Mouse (Mus musculus): Measurements from ENCODE around the gene Spsb4.
"Not testable (repeated sequence)": the region's sequence is repeated elsewhere in the genome, so short reads cannot be mapped to it uniquely, and the experiment has no call there.

Gene Spsb4

DNA sequence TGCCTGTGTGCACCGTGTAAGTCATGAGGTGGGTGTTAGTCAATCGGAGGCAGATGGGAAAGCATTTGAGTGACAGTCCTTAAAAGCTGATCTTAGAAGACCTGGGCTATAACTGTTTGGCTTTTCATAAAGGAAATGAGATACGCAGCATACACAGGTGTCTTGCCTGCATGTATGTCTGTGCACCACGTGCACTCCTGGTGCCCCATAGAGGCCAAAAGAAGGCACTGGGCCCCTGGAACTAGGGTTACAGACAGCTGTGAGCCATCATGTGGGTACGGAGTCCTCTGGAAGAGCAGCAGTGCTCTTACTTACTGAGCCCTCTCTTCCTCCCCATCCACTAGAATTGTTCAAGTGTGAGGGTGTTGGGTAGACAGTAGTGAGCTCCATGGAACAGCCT lies 70.1 kb downstream of the Spsb4 start:
- DNase-seq (ENCODE audit: low spot score), result no peak

DNA sequence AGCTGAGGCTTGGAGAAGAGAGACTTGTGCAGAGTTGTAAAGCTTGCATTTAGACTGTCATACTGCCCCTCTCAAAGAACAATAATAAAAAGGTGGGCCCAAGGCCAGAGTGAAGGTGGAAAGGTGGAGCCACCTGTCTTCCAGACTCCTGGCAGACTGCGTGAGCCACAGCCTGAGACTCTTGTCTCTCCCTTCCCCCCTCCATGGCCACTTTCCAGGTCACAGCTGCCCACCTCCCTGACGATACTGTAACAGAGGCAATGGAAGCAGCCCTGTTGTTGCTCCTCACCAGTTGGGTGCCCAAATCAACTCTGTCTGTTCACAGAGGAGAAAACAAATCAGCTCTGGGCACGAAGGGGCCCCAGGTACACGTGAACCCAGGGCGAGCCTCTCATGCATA lies 71.5 kb downstream of the Spsb4 start:
- no peak for DNase-seq (ENCODE audit: low spot score)

DNA sequence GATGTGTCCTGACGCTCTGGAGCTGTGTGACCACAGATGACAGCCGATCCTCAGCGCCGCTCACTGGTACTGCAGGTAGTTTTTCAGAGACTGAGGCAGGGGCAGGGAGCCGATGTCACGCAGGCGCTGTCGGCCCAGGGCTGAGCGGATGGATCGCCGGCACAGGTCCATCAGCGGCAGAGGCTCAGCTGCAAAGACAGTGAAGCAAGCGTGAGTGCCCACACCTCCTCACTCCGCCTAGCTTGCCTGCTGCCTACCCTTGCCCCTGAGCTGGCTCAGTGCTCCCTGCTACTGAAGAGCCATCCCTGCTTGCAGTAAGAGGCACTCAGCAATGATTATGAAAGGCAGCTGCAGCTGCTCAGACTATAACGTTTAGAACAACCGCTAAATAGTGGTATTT lies 74.1 kb downstream of the Spsb4 start:
- no peak for DNase-seq (ENCODE audit: low spot score)

DNA sequence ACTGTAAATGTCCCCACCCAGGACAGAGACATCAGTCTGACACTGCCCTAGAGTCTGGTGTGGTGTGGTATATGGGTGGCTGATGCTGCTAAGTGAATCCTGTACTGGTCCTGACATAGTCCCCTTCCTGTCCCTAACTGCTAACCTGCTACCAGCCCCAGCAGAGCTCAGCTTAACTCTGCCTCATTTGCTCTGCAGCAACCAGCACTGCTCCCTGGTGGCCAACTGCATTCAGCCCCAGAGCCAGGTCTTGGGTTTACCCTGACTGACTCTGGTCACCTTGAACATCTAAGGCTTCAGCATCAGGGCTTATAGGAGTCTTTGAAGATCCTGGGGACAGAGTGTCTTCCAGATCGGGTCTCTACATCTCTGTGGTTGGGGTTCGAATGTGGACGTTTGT lies 75.7 kb downstream of the Spsb4 start:
- DNase-seq (ENCODE audit: low spot score), result no peak

DNA sequence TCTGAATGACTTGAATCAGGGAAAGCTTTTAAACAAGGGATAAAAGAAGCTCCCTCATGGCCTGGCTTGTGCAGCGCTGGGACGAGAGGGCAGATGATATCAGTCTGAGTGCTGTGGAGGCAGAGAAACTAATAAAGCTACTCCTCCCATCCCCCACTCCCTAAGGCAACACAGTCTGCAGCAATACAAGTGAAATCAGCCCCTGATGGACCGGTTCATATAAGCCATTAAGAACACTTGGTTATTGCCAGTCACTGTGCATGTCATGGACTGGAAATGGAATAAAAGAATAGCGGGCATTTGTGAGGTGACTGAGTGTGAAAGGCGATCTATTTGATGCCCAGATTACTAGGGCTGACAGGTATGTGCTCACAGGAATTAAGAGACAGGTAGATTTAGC lies 79.8 kb downstream of the Spsb4 start:
- no peak for DNase-seq (ENCODE audit: low spot score)

DNA sequence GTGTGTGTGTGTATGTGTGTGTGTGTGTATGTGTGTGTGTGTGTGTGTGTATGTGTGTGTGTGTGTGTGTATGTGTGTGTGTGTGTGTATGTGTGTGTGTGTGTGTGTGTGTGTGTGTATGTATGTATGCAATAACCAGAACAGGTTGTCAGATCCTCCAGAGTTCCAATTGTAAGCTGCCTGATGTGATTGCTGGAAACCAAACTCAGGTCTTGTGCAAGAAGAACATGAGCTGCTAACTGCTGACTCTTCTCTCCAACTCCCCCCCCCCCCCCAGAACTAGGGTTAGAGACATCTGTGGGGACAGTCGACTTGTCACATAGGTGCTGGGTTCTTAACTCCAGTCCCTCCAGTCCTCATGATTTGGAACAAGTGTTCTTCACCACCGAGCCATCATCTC lies 82.2 kb downstream of the Spsb4 start:
- not testable (repeated sequence) for DNase-seq (ENCODE audit: low spot score)

DNA sequence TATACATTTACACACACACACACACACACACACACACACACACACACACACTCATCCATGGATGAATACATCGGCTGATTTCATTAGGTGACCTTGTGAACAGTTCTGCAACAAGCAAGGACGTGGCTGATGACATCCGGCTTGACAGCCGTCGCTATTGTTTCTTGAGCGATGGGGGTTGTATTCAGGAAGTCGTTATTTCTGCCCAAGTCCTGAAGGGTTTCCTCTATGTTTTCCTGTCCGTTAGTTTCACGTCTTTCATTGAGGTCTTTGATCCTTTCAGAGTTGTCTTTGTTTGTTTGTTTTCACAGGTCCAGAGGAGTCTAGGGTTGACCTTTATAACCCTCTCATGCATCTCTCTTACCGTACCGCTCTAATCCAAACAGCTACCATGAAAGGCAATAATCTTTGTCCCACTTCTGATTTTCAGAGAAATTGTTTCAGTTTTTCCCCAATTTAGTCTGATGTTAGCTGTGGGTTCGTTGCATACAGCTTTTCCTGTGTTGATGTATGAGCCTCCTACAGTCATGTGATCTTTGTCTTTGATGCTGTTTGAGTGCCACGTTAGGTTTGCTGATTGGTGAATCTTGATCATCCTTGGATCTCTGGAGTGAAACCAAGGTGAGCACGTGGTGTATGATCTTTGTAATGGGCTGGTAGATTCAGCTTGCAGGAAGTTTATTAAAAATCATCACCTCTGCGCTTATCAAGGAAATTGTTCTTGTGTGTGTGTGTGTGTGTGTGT lies 82.9 kb downstream of the Spsb4 start:
- DNase-seq (ENCODE audit: low spot score), result no peak

DNA sequence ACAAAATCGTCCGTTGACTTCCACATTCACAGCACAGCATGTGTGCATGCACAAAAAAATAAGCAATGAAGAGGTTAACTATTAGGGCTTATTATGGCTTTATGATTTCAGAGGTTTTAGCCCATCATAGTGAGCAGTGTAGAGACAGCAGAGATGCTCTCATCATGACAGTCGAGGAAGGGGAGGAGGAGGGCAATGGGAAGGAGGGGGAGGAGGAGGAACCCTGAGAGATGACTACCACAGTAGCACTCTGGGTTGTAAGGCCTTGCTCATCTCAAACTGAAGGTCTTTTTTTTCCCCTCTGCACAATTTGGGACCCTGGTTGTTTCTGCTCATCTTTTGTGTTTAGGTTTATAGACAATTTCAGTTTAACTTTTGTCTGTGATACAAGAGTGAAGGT lies 83.8 kb downstream of the Spsb4 start:
- DNase-seq (ENCODE audit: low spot score), result no peak

DNA sequence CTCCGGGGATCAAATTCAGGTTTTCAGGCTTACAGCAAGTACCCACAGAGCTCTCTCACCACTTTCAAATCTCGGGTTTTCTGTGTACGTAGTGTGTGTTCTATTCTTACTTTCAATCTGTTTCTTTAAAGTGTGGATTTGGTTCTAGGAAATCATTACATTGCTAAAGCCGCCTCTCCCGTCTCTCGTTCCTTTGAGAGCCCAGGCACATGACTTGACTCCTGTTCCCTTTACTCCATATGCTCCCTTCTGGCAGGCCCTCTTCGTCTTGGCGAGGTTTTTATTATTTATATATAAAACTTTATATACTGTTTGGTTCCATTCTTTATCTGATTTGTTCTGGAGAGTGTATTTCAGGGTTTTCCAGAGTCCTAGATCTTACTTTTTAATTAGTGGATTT lies 85.9 kb downstream of the Spsb4 start:
- no peak for DNase-seq (ENCODE audit: low spot score)

DNA sequence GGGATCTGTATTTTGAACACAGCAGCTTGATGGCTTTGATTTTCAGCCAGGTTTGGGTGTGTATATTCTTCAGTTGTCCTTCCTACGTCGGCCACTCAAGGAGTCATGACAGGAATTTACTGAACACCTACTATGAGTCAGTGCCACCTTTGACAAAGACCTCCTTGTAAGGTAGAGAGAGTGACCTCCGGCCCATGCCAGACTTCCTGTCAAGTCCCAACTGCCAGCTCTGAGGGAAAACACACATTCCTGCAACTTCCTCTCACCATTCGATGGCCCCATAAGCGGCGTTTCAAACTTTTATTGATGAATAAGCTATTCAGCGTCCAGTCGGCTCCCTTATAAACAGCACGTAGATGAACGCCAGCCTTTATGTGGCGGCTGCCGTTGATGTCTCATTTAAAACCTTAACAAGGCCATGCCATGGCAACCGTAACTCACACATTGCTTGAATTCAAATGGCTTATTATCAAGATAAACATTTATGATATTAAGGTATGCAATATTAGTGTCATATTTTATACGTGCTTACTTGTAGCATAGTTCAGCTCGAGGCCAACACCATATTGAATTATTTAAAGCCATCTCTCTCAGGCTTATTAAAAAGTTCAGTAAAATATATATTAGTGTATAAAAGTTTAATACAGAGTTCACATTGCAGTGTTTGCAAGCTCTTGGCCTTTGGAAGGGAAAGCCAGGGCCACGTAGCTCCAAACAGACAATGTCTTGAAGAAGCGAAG lies 94.9 kb downstream of the Spsb4 start:
- DNase-seq (ENCODE audit: low spot score), result no peak

DNA sequence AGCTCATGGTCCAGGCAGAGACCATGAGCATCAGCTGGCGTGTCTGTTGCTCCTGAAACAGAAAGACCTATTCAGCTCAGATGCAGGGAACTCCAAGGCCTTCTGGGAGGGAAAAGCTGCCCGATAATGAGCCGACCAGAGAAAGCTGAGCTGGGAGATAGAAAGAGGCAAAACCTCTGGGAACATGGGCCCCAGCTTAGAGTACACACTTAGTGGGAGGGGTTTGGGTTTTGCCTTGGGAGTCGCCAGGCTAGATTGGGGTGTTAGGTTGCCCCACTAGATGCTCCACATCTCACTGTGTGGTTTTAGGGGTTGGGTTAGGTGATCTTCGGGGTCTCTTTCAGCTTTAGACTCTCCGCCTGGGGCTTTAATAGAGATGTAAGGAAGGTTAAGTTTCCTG lies 95.5 kb downstream of the Spsb4 start:
- DNase-seq (ENCODE audit: low spot score), result no peak

DNA sequence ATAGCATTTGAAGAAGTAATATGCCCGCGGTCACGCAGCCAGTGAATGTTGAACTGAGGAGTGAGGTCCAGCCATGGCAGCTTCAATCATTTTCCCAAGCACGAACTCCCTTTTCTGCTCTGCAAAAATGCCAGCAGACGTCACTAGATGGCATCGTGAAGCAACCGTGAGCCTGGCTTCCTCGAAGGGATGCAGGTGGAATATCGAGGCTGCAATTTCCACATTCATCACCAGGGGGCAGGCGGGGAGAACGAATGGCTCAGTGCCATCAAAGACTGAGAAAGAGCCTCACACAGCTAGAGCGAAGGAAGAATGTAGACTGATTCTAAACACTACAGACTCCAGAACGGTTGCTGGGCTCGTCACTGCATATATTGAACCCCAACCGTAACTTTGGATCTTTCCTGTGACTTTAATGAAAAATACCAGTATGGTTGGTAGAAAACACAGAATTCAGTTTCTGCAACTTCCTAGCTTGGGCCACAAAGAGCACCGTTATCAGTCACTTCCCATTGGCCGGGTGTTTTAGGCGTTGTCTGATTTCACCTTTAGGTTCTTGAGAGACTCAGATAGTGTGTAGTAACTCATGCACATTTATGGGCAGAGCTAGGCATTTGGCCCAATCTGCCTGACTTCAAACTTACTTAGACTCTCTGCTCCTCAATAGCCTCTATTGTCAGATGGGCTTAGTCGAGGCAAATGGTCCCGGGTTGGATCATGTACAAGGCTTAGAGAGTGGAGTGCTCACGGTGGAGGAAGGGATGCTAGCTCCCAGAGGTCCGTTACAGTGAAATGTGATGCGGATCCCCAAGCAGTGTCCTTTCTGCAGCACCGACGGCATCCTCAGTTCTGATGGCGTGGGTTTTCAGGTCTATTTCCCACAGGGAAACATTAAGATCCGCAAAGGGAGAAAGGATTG lies 101.8 kb downstream of the Spsb4 start:
- peak; percentile 95 for DNase-seq (ENCODE audit: low spot score)

DNA sequence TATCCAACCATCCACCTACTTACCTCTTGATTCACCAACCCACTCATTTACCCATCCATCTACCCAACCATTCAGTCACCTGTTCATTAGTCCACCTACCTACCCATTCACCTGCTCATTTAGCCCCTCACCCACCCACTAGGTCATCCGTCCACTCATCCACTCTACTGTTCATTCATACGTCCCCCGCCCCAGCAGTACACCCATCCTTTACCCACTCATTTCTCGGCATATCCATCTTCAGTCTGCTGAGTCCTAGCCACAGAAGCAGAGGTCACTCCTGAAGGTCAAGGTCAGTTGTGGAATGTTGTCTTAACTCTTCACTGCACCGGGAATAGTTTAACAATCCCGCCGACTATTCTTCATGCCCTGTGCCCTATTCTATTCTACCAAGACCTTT lies 102.6 kb downstream of the Spsb4 start:
- no peak for DNase-seq (ENCODE audit: low spot score)

DNA sequence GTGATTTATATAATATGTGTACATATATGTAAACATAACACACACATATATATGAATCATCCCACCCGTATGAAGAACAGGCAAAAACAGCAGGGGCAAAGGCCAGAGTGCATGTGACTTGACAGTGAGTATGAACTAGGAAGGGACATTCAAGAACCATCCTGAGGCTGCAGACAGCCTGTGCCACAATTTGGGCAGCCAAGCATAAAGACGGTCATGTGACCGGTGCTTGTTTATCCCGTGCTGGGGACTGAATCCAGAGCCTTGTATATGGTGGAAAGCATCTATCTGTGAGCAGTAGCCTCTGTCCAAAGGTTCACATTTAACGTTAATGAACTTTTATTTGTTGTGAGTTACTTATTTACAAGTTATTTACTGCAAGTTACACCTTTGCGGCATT lies 103.8 kb downstream of the Spsb4 start:
- no peak for DNase-seq (ENCODE audit: low spot score)

DNA sequence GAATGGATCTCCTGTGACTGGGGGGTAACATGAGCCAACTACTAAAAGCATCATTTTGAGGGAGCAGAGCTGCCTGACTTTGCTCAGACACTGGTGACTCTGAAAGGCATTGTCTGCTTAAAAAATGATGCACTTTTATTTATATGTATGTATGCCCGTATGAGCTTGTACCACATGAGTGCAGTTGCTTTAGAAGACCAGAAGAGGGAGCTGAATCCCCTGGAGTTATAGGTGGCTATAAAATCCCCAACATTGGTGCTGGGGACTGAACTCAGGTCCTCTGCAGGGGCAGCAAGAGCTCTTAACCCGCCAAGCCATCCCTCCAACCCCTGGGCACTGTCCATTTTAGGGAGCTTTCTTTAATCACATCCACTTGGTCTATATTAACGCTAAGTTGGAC lies 104.6 kb downstream of the Spsb4 start:
- no peak for DNase-seq (ENCODE audit: low spot score)

DNA sequence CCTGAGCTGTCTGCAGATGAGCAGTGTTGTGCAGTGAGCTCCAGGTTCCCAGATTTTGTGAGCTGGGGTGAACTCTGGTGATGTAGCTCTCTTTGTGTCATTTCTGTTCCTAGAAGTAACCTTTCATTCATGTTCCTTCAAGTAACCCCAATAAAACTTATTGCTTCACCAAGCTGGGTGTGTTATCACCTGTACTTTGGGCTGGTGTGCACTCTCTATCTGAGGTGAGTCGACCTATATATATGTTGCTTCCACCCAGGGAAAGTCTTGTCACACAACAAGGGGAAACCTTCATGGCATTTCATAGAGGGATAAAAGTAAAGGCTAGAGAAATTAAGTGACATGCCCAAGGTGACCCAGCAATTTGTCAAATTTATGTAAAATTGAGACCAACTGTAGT lies 109.1 kb downstream of the Spsb4 start:
- no peak for DNase-seq (ENCODE audit: low spot score)

DNA sequence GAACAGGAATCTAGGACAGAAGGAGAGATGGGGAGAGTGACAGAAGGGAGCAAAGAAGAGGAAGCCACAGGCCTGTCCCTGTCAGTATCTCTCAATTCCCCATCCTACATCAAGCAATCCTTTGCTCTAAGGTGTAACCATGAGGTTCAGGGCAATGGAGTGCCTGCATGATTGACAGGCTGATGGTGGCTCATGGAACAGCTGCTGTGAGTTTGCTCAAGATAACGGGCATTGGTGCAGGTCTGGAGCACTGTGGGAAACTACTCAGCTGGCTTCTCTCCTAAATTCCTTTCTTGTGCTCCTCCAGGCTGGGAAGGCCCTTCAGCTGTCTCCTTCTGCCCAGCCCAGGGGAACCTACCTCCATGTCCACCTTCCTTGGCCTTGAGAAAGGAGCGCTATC lies 109.9 kb downstream of the Spsb4 start:
- no peak for DNase-seq (ENCODE audit: low spot score)

DNA sequence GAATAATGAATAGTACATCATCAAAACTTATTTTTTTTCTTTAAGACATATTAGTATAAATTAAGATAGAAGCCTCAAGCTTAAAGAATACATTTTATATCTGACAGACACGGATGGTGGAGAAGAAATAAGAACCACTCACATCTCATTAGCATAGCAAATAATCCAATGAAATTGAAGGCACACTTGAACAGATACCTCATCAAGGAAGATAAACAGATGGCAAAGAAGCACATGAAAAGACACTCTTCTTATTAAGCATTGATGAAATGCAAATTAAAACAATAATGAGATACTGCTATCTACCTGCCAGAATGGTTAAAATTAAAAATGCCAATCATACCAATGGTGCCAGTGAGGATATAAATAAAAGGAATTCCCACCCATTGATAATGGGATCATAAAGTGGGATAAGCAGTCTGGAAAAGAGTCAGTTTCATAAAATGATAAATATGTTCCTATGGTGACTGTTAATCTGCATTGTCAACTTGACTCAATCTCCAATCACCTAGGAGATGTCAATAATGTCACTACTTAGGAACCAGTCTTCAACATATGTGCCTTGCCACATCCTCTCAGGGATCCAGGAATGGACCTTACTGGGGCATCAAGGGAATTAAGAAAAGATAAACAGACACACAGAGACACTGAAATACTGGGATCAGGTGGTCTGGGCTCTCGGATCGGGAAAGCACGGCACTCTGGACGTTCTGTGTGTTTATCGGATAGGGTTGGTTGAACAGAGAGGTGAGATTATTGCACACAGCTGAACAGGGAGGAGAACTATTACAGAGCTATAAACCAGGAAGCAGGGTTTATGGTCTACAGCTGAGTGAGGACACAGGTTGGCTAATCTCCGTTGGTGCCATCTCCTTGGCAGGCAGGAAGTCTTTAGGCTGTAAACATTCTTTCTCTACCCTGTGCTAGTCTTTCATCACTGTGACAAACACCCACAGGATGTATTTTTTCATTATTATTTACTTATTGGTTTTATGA lies 114.0 kb downstream of the Spsb4 start:
- no peak for DNase-seq (ENCODE audit: low spot score)

DNA sequence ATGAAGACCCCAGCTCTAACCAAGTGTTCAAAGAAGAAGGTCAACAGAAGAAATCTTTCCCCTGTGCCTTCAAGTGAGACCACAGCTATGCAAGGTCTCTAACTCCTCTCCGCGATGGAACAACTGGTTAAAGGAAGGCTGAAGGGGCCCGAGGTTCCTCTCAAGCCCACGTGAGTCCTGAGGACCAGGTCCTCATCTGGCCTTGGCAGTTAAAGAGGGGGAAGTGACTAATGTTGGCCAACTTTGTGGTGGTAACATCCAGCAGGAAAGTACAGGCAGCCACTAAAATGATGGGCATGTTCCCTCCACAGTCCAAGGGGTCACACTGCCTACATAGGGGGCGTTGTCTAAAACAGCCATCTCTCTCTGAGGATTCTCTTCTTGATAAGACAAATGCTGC lies 118.9 kb downstream of the Spsb4 start:
- no peak for DNase-seq (ENCODE audit: low spot score)

DNA sequence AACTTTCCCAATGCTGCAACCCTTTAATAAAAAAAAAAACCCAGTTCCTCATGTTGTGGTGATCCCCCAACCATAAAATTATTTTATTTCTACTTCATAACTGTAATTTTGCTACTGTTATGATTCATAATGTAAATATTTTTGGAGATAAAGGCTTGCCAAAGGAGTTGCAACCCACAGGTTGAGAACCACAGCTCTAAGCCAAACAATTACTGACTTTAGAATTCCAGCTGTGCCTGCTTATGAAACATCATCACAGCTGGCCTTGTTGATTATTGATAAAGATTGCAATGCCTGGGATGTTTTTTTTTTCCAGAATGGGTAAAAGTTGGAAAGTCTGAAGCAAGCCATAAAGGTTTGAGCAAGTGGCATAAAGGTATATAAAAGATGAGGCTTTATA lies 119.6 kb downstream of the Spsb4 start:
- DNase-seq (ENCODE audit: low spot score), result no peak

DNA sequence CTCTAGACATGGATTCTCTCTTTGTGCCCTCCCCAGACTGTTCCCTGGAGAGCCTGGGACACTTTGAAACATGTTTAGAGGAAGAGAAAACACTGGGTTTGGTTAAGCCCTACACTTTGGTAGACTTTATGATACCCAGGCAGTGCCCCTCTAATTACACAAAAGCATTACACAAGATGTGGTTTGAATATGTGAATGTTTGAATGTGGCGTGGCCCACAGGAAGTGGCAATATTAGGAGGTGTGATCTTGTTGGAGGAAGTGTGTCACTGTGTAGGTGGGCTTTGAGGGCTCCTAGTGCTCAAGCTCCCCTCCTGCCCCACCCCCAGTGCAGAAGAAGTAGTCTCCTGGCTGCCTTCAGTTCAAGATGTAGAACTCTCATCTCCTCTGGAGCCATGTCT lies 122.0 kb downstream of the Spsb4 start:
- no peak for DNase-seq (ENCODE audit: low spot score)

DNA sequence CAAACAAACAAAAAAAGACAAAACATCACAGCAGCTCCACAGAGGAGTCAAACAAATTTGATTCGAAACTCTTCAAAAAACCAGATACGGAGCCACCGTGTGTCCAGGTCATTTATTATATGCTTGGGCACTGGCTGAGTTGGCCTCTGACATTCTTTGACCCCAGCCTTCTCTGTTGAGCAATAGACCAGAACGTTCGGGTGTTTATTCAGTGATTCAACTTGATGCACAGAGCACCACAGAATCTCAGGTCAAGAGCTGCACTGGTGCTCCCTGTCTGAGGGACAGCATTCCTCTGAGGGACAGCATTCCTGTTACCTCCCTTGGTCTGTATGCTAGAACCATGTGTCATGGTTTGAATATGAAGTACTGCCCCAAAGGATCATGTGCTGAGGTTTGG lies 125.1 kb downstream of the Spsb4 start:
- DNase-seq (ENCODE audit: low spot score), result no peak
